Mouse (Mus musculus) myocyte (in vitro differentiated cells): ENCODE measurements at regions not wholly inside any gene's neighbourhood (a gene's known extent, or its start where the extent isn't known, plus 50 kb on each side); places are given as distances from the start of the nearest gene placed in this dataset.

ENCODE experiments used
- CEBPB ChIP-seq: IDR thresholded peaks from 2 replicates; pipeline ENCODE4 v1.6.1; 2011; ENCODE audit warnings: mild to moderate bottlenecking, moderate library complexity; ENCODE audit not compliant: poor library complexity, insufficient read depth, severe bottlenecking
- E2F4 ChIP-seq: IDR thresholded peaks from one replicate; pipeline ENCODE4 v1.6.1; 2011; ENCODE audit warnings: mild to moderate bottlenecking, control low read depth, moderate library complexity; ENCODE audit not compliant: insufficient read depth
- MAX ChIP-seq: IDR thresholded peaks from one replicate; pipeline ENCODE4 v1.6.1; 2011; ENCODE audit warnings: low read depth, mild to moderate bottlenecking, control low read depth
- MYOD1 ChIP-seq, 3 experiments: IDR thresholded peaks; one replicate each; pipeline ENCODE4 v1.6.1; 2011; ENCODE audit warnings: control low read depth in 2 of 3, low read depth in 2 of 3, mild to moderate bottlenecking in 2 of 3, moderate library complexity in 1 of 3; ENCODE audit not compliant: insufficient read length in 2 of 3, control insufficient read depth in 1 of 3
- MYOG ChIP-seq, 3 experiments: IDR thresholded peaks; one replicate each; pipeline ENCODE4 v1.6.1; 2011; ENCODE audit warnings: control low read depth in 2 of 3, low read depth in 2 of 3, mild to moderate bottlenecking in 2 of 3; ENCODE audit not compliant: insufficient read length in 2 of 3, control insufficient read depth in 1 of 3, insufficient read depth in 1 of 3
- POLR2A ChIP-seq: IDR thresholded peaks from one replicate; pipeline ENCODE4 v1.6.1; 2011; ENCODE audit warnings: low read depth, mild to moderate bottlenecking, control low read depth, moderate library complexity; ENCODE audit not compliant: insufficient read length
- REST ChIP-seq: IDR thresholded peaks from one replicate; pipeline ENCODE4 v1.6.1; 2011; ENCODE audit warnings: mild to moderate bottlenecking, control low read depth, moderate library complexity; ENCODE audit not compliant: insufficient read depth, insufficient read length
- TCF12 ChIP-seq: IDR thresholded peaks from one replicate; pipeline ENCODE4 v1.6.1; 2011; ENCODE audit warnings: mild to moderate bottlenecking, control low read depth; ENCODE audit not compliant: poor library complexity, insufficient read depth, severe bottlenecking
- USF1 ChIP-seq: IDR thresholded peaks from one replicate; pipeline ENCODE4 v1.6.1; 2011; ENCODE audit warnings: low read depth, mild to moderate bottlenecking, control low read depth, moderate library complexity

- TF ChIP-seq POLR2A (no peak), E2F4 (no peak), TCF12 (no peak), MYOG (IDR thresholded peaks at IDR 0.05; ENCODE audit: control insufficient read depth in 1 of 3, insufficient read depth in 1 of 3, insufficient read length in 2 of 3, low read depth in 2 of 3) (no peak), CEBPB (no peak), MYOD1 (IDR thresholded peaks at IDR 0.05; ENCODE audit: control insufficient read depth in 1 of 3, insufficient read length in 2 of 3, low read depth in 2 of 3) (no peak), MAX (no peak), REST (no peak), USF1 (no peak)
These were observed 62.2 kb upstream of the Cd55 start for GRCm38 (mm10) chr1:130524744-130525143.
